8 mouse cellular contexts compared by ENCODE assay signal in genomic region chr13:47194695-47195094, GRCm38 (mm10).
DNase-seq lines count a peak whose midpoint lies in the region; ATAC-seq and TF ChIP-seq lines count a peak whose summit lies in the region.

No protein-coding gene starts in this region.

- no peaks in the 10 kb centered on the region for H3K27me3 ChIP-seq in liver, adult 2 months (ENCODE audit: control insufficient read depth, insufficient read depth, low read length)
- peaks cover 39% of the 10 kb centered on the region for H3K27me3 ChIP-seq in forebrain, embryonic 10.5 days (ENCODE audit: poor library complexity, severe bottlenecking)
- no peaks in the 10 kb centered on the region for H3K27me3 ChIP-seq in intestine, postnatal 0 days (replicated peaks; ENCODE audit: control insufficient read depth, insufficient read depth, low read length)
- H3K27me3 ChIP-seq in neural tube, embryonic 12.5 days (replicated peaks) = 0 out of 2 replicates have a peak, but pooled peaks cover 4% of the 10 kb centered on the region

- peak overlapping the region; percentile 79 for H3K9ac ChIP-seq in liver, adult 2 months (ENCODE audit: low read depth, low read length)
- H3K9ac ChIP-seq in intestine, postnatal 0 days (ENCODE audit: low read depth, low read length) = no peak overlapping the region
- H3K9ac ChIP-seq in neural tube, embryonic 12.5 days = no peak overlapping the region

- peak; percentile 61 for DNase-seq in liver, adult 2 months (ENCODE audit: extremely low read depth, low read depth, low spot score)
- DNase-seq in liver = no peak
- no peak for DNase-seq in forebrain, embryonic 10.5 days (ENCODE audit: extremely low spot score, low spot score)
- DNase-seq in ovary, postnatal 10 days (ENCODE audit: low spot score) = no peak
- DNase-seq in right cerebral cortex, adult 18-20 months = no peak
- DNase-seq in ovary, postnatal 14 days (ENCODE audit: low spot score) = no peak

- WGBS in liver, adult 2 months = 1% methylated on average over 11 of the region's 11 CpGs
- WGBS in forebrain, embryonic 10.5 days = 28% methylated on average over 11 of the region's 11 CpGs
- WGBS in intestine, postnatal 0 days = 14% methylated on average over 11 of the region's 11 CpGs
- WGBS in neural tube, embryonic 12.5 days = 23% methylated on average over 11 of the region's 11 CpGs

- H3K4me1 ChIP-seq in liver, adult 2 months (ENCODE audit: control insufficient read depth, insufficient read depth, low read length) = peaks cover 31% of the 10 kb centered on the region
- peaks cover 30% of the 10 kb centered on the region for H3K4me1 ChIP-seq in forebrain, embryonic 10.5 days
- H3K4me1 ChIP-seq in intestine, postnatal 0 days (replicated peaks; ENCODE audit: control insufficient read depth, insufficient read depth, low read length) = peaks cover 9% of the 10 kb centered on the region; the same call in 1 of the 2 replicates
- peaks cover 7% of the 10 kb centered on the region for H3K4me1 ChIP-seq in neural tube, embryonic 12.5 days

- H3K4me3 ChIP-seq in liver, adult 2 months (ENCODE audit: insufficient read depth, low read depth, low read length) = peak overlapping the region; percentile 68
- peak overlapping the region; percentile 61 for H3K4me3 ChIP-seq in forebrain, embryonic 10.5 days
- H3K4me3 ChIP-seq in intestine, postnatal 0 days (ENCODE audit: low read depth, low read length) = peak overlapping the region; percentile 44
- peak overlapping the region; percentile 1; the same call in 1 of the 2 replicates for H3K4me3 ChIP-seq in neural tube, embryonic 12.5 days

- no peaks in the 10 kb centered on the region for H3K9me3 ChIP-seq in forebrain, embryonic 10.5 days
- no peaks in the 10 kb centered on the region for H3K9me3 ChIP-seq in intestine, postnatal 0 days (ENCODE audit: control insufficient read depth)
- H3K9me3 ChIP-seq in neural tube, embryonic 12.5 days = no peaks in the 10 kb centered on the region

- H3K79me2 ChIP-seq in liver, adult 2 months (ENCODE audit: control insufficient read depth, insufficient read depth, low read length) = peaks cover 14% of the 10 kb centered on the region; the same call in 1 of the 2 replicates

- H3K36me3 ChIP-seq in liver, adult 2 months (ENCODE audit: control insufficient read depth, insufficient read depth, low read length) = no peaks in the 10 kb centered on the region
- no peaks in the 10 kb centered on the region for H3K36me3 ChIP-seq in forebrain, embryonic 10.5 days (replicated peaks)
- no peaks in the 10 kb centered on the region for H3K36me3 ChIP-seq in intestine, postnatal 0 days (ENCODE audit: control insufficient read depth, insufficient read depth)
- H3K36me3 ChIP-seq in neural tube, embryonic 12.5 days = no peaks in the 10 kb centered on the region

- peak overlapping the region; percentile 76 for H3K4me2 ChIP-seq in intestine, postnatal 0 days (replicated peaks; ENCODE audit: low read depth)
- H3K4me2 ChIP-seq in neural tube, embryonic 12.5 days (replicated peaks) = peak overlapping the region; percentile 86

- peak overlapping the region; percentile 82 for H3K27ac ChIP-seq in liver, adult 2 months (replicated peaks; ENCODE audit: insufficient read depth, low read depth, low read length)
- no peak overlapping the region for H3K27ac ChIP-seq in forebrain, embryonic 10.5 days
- no peak overlapping the region; the same call in 1 of the 2 replicates for H3K27ac ChIP-seq in intestine, postnatal 0 days (ENCODE audit: low read depth, low read length)
- no peak overlapping the region for H3K27ac ChIP-seq in neural tube, embryonic 12.5 days

- no peak for TF ChIP-seq CTCF in liver, adult 2 months (IDR thresholded peaks at IDR 0.05; ENCODE audit: low read depth, low read length)
- no peak for TF ChIP-seq CTCF in intestine, postnatal 0 days (IDR thresholded peaks at IDR 0.05; ENCODE audit: low read depth)

- ATAC-seq in intestine, postnatal 0 days = no peak
- no peak for ATAC-seq in neural tube, embryonic 12.5 days (ENCODE audit: low FRiP score, low read depth)

- TF ChIP-seq POLR2A in liver, adult 2 months (IDR thresholded peaks at IDR 0.05; ENCODE audit: extremely low read depth, insufficient read depth, low read length) = no peak

Comparison
In these comparisons a context has a peak if more than half of its experiments do, and no peak if none do; other contexts are left out.
1. H3K4me3 ChIP-seq: peak in every context shown above with its lines; median percentile 68 in liver, adult 2 months; 61 in forebrain, embryonic 10.5 days; 44 in intestine, postnatal 0 days; 1 in neural tube, embryonic 12.5 days.